Mouse (Mus musculus): Measurements from ENCODE around the gene Serpina1c.
"Not testable (repeated sequence)": the region's sequence is repeated elsewhere in the genome, so short reads cannot be mapped to it uniquely, and the experiment has no call there.

Gene Serpina1c

GRCm38 (mm10) chr12:103904837-103905340, at the start of gene Serpina1c:
Serpina1c (minus strand) TSS chr12:103904887.
- not testable (repeated sequence) for DNase-seq (ENCODE audit: low spot score in 2 of 2)

DNA sequence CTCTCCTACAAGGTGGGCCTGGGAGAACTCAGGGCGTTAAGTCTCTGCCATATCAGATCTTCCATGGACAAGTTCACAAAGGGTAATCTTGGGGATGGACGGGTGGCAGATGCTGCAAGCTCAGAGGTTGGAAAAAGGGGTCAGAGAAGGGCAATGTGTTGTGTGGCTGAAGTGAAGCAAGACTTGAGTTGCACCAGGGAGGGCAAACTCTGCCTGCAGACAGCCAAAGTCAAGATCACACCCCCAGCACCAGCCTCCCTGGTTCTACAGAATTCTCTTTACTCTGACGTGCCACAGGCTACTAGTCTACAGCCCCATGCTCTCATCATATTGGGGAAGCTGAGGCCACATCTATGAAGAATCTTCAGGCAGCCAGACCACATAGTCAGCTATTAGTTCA, 48.3 kb upstream of the Serpina1c start:
- not testable (repeated sequence) for DNase-seq (ENCODE audit: low spot score in 2 of 2)

DNA sequence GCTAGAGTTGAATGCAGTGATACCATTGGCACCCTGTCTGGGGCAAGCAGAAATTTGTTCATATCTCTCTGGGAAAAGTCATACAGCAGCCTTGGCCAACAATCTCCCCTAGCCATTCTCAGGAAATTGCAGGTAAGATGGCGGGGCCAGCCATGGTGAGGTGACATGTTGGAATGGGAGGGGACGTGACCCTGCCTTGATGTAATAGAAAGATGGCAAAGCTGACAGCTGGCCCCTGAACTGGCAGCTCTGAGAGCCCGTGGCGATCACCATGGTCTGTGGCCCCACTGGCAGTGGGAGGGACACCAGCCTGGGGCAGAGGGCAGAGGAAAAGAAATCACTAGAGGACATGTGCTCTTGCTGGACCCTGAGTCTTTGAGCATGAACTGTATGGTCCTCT, 41.6 kb upstream of the Serpina1c start:
- no peak for DNase-seq (ENCODE audit: low spot score in 2 of 2)

GRCm38 (mm10) chr12:103909181-103909580, 4.5 kb upstream of the Serpina1c start:
- DNase-seq (ENCODE audit: low spot score in 2 of 2) = not testable (repeated sequence)

- DNase-seq (ENCODE audit: low spot score in 2 of 2) = not testable (repeated sequence)
Observed at GRCm38 (mm10) chr12:103907746-103908145, 3.1 kb upstream of the Serpina1c start.

- not testable (repeated sequence) for DNase-seq (ENCODE audit: low spot score in 2 of 2)
Observed at GRCm38 (mm10) chr12:103901929-103902328, 2.8 kb downstream of the Serpina1c start.

DNA sequence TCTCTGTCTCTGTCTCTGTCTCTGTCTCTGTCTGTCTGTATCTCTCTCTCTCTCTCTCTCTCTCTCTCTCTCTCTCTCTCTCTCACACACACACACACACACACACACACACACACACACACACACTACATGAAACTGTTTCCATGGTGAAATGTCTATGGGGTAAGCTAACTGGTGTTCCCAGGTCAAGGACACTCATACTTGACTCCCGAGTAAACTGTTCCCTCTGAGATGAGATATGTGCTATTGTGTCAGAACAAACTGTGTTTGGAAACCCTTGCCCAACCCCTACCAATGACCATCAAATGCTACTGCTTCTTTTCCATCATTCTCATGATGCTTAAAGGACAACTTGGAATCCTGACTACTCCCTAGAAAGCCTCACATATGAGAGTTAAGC, 37.8 kb downstream of the Serpina1c start:
- DNase-seq (ENCODE audit: low spot score in 2 of 2) = not testable (repeated sequence)

DNA sequence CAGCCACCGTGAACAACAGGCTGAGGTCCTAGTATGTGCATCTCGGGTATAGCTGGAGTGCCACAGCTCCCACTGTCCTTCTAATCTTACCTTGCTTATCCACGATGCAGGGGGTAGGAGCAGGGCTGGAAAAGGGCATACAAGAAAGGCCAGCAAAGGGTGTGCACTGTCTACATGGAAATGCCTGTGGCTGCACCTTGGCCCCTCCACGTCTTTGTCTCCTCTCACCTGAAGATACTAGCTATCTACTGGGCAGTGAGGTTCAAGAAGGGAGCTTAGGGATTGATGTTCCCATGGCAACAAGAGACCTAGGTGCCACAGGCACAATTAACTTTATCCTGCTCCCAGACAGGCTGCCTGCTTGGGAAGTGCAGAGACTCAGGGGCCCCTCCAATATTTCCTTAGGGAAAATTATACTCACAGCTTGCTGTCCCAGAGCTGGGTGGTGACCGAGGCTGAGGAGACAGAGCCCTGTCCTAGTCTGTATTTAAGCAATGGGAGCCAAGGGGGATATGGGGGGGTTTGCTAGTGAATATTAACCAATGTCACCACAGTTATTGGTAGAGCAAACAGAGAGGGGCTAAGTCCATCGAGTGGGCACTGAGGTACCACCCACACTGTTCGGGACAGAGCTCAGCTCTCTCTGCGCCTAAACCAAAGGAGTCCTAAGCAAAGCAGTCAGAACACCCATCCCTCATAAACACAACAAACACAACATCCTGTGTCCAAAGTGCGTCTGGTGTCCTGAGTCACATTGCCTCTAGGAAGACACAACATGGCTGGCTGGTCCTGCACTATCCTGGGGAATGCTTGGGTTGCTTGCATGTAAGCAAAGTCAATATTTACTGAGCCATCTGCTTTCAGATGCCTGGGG, 41.3 kb downstream of the Serpina1c start, which contains the start of gene Serpina1a:
Gene Serpina1a (minus strand): TSS at position 462 of the 874 bp plus-strand sequence.
- DNase-seq (ENCODE audit: low spot score in 2 of 2) = not testable (repeated sequence)

DNA sequence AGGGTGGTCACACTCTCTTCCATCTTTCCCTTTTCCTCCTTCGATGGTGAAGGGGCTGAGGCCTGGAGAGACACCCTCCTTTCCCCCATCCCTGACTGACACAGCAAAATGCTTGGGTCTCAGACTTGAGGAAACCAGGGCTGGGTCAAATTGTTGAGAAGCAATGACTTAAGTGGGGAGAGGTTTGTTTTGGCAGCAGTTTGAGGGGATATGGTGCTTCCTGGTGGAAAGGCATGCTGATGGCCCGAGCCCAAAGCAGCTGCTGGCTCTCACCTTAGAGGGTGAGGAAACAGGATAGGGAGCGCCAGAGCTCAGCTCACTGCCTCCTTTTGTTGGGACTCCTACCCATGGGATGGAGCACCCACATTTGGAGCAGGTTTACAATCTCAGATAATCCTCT, 43.7 kb downstream of the Serpina1c start:
- no peak for DNase-seq (ENCODE audit: low spot score in 2 of 2)

DNA sequence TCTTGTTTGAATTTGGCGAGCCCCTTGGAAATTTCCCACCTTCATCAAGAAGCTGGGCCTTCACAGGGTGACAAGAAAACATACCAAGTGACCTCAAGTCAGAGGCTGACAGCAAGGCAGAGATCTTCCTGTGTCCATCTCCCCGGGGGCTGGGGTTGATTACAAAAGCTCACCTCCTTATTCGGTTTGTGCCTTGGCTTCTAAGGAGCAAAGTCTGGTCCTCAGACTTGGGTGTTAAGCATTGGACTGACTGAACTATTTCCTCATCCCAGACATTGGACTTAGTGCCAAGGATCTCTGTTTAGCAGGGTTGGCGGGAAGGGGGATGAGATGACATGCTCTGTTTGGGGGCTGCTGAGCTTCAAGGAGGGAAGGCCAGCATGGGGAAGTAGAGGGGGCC, 44.1 kb downstream of the Serpina1c start:
- DNase-seq (ENCODE audit: low spot score in 2 of 2) = not testable (repeated sequence)

GRCm38 (mm10) chr12:103859584-103859983, 45.1 kb downstream of the Serpina1c start:
- DNase-seq (ENCODE audit: low spot score in 2 of 2) = not testable (repeated sequence)

GRCm38 (mm10) chr12:103853032-103853431, 51.7 kb downstream of the Serpina1c start:
- not testable (repeated sequence) for DNase-seq (ENCODE audit: low spot score in 2 of 2)
